Mouse (Mus musculus) heart, embryonic 10.5 days (tissue): ENCODE data around the gene Ptprh. TPM values are rescaled to one million over a fixed set of nuclear protein-coding genes. Genes with fewer than 3 reads are reported as not detected.
"Not testable (repeated sequence)": the region's sequence is repeated elsewhere in the genome, so short reads cannot be mapped to it uniquely, and the experiment has no call there.

Source experiments
- DNase-seq: peaks from one replicate; pipeline ENCODE4 v3.0.0-alpha.2; 2017; ENCODE audit warnings: low spot score
- H3K27ac ChIP-seq: fragments of 300-500 bp; sonication (generic); 2 replicates; pipeline ENCODE4 v1.5.1; 2016; ENCODE audit warnings: mild to moderate bottlenecking
- H3K27me3 ChIP-seq: fragments of 300-500 bp; sonication (generic); 2 replicates; pipeline ENCODE4 v1.6.1; 2016; ENCODE audit warnings: mild to moderate bottlenecking; ENCODE audit not compliant: poor library complexity, insufficient read depth, severe bottlenecking
- H3K36me3 ChIP-seq: fragments of 300-500 bp; sonication (generic); 2 replicates; pipeline ENCODE4 v1.6.1; 2016; ENCODE audit warnings: mild to moderate bottlenecking, moderate library complexity
- H3K4me1 ChIP-seq: fragments of 300-500 bp; sonication (generic); 2 replicates; pipeline ENCODE4 v1.6.1; 2016; ENCODE audit warnings: mild to moderate bottlenecking
- H3K4me3 ChIP-seq: fragments of 300-500 bp; sonication (generic); 2 replicates; pipeline ENCODE4 v1.5.1; 2016; ENCODE audit warnings: mild to moderate bottlenecking, moderate library complexity
- H3K9me3 ChIP-seq: fragments of 300-500 bp; sonication (generic); 2 replicates; pipeline ENCODE4 v1.6.1; 2016; ENCODE audit warnings: mild to moderate bottlenecking, moderate library complexity
- WGBS: fragments of 180-500 bp; shearing (Covaris S2); methylation state at CpG from one replicate; pipeline ENCODE4 v1.1.7; 2016; 5-methylcytosine and 5-hydroxymethylcytosine counted together
- polyA plus RNA-seq: library from polyadenylated mRNA; unstranded; fragments of >200 nt; fragmentation: Nextera tagmentation; extraction: Ambion mirVana; gene quantifications from 2 replicates; pipeline ENCODE4 v1.2.1, GENCODE M21; 2016

Gene Ptprh
- polyA plus RNA-seq, 1 experiment from 2014 or later = not detected

GRCm38 (mm10) chr7:4625928-4626327 lies 22.1 kb upstream of the Ptprh start:
- H3K27ac ChIP-seq = no peak overlapping the region
- 0 out of 2 replicates have a peak, but pooled peaks cover 3% of the 10 kb centered on the region for H3K4me1 ChIP-seq
- 88% methylated on average over 2 of the region's 2 CpGs for WGBS
- no peaks in the 10 kb centered on the region for H3K9me3 ChIP-seq
- no peak overlapping the region for H3K4me3 ChIP-seq
- no peaks in the 10 kb centered on the region for H3K27me3 ChIP-seq
- no peak for DNase-seq
- H3K36me3 ChIP-seq = peaks cover 29% of the 10 kb centered on the region

GRCm38 (mm10) chr7:4624343-4624742 lies 20.5 kb upstream of the Ptprh start:
- no peaks in the 10 kb centered on the region for H3K27me3 ChIP-seq
- H3K4me1 ChIP-seq = no peaks in the 10 kb centered on the region
- no peak overlapping the region for H3K4me3 ChIP-seq
- WGBS = 29% methylated on average over 1 of the region's 1 CpGs
- no peak overlapping the region for H3K27ac ChIP-seq
- H3K36me3 ChIP-seq = peaks cover 15% of the 10 kb centered on the region
- H3K9me3 ChIP-seq = no peaks in the 10 kb centered on the region
- no peak for DNase-seq

- DNase-seq = no peak
- peaks cover 9% of the 10 kb centered on the region for H3K36me3 ChIP-seq
- no peak overlapping the region for H3K27ac ChIP-seq
- H3K9me3 ChIP-seq = no peaks in the 10 kb centered on the region
- no peak overlapping the region for H3K4me3 ChIP-seq
- 34% methylated on average over 4 of the region's 4 CpGs for WGBS
- no peaks in the 10 kb centered on the region for H3K27me3 ChIP-seq
- no peaks in the 10 kb centered on the region for H3K4me1 ChIP-seq
These were observed 19.8 kb upstream of the Ptprh start for GRCm38 (mm10) chr7:4623544-4624189.

GRCm38 (mm10) chr7:4619979-4620378 lies 16.1 kb upstream of the Ptprh start:
- Histone ChIP-seq H3K27me3 (no peaks in the 10 kb centered on the region), H3K4me1 (no peaks in the 10 kb centered on the region), H3K4me3 (no peak overlapping the region), H3K9me3 (no peaks in the 10 kb centered on the region), H3K27ac (no peak overlapping the region), H3K36me3 (no peaks in the 10 kb centered on the region)
- no peak for DNase-seq
- WGBS = 35% methylated on average over 1 of the region's 1 CpGs

- no peaks in the 10 kb centered on the region for H3K9me3 ChIP-seq
- no peak overlapping the region for H3K4me3 ChIP-seq
- no peak overlapping the region for H3K27ac ChIP-seq
- no peaks in the 10 kb centered on the region for H3K4me1 ChIP-seq
- WGBS = 66% methylated on average over 14 of the region's 14 CpGs
- H3K27me3 ChIP-seq = no peaks in the 10 kb centered on the region
- no peak for DNase-seq
- no peaks in the 10 kb centered on the region for H3K36me3 ChIP-seq
These were observed 10.0 kb upstream of the Ptprh start for GRCm38 (mm10) chr7:4613740-4614403.

GRCm38 (mm10) chr7:4612956-4613355 lies 9.1 kb upstream of the Ptprh start:
- no peak overlapping the region for H3K4me3 ChIP-seq
- H3K27me3 ChIP-seq = no peaks in the 10 kb centered on the region
- H3K9me3 ChIP-seq = no peaks in the 10 kb centered on the region
- DNase-seq = peak; percentile 47
- H3K36me3 ChIP-seq = no peaks in the 10 kb centered on the region
- WGBS = 71% methylated on average over 1 of the region's 1 CpGs
- H3K27ac ChIP-seq = no peak overlapping the region
- no peaks in the 10 kb centered on the region for H3K4me1 ChIP-seq

GRCm38 (mm10) chr7:4612386-4612785 lies 8.5 kb upstream of the Ptprh start:
- peak; percentile 68 for DNase-seq
- Histone ChIP-seq H3K4me3 (no peak overlapping the region), H3K36me3 (no peaks in the 10 kb centered on the region), H3K27ac (no peak overlapping the region), H3K9me3 (no peaks in the 10 kb centered on the region), H3K27me3 (no peaks in the 10 kb centered on the region), H3K4me1 (no peaks in the 10 kb centered on the region)
- 57% methylated on average over 8 of the region's 8 CpGs for WGBS

- no peak overlapping the region for H3K27ac ChIP-seq
- no peaks in the 10 kb centered on the region for H3K4me1 ChIP-seq
- no peak for DNase-seq
- H3K27me3 ChIP-seq = no peaks in the 10 kb centered on the region
- H3K4me3 ChIP-seq = no peak overlapping the region
- 65% methylated on average over 12 of the region's 12 CpGs for WGBS
- no peaks in the 10 kb centered on the region for H3K36me3 ChIP-seq
- H3K9me3 ChIP-seq = no peaks in the 10 kb centered on the region
These were observed 8.1 kb upstream of the Ptprh start for GRCm38 (mm10) chr7:4611921-4612341.

- Histone ChIP-seq H3K9me3 (no peaks in the 10 kb centered on the region), H3K4me3 (no peak overlapping the region), H3K27me3 (no peaks in the 10 kb centered on the region), H3K4me1 (no peaks in the 10 kb centered on the region), H3K36me3 (no peaks in the 10 kb centered on the region), H3K27ac (no peak overlapping the region)
- 73% methylated on average over 12 of the region's 12 CpGs for WGBS
- peak; percentile 48 for DNase-seq
These were observed 7.7 kb upstream of the Ptprh start for GRCm38 (mm10) chr7:4611511-4611910.

- peak; percentile 56 for DNase-seq
- H3K36me3 ChIP-seq = no peaks in the 10 kb centered on the region
- no peaks in the 10 kb centered on the region for H3K27me3 ChIP-seq
- no peak overlapping the region for H3K4me3 ChIP-seq
- H3K27ac ChIP-seq = no peak overlapping the region
- WGBS = 65% methylated on average over 5 of the region's 5 CpGs
- H3K4me1 ChIP-seq = no peaks in the 10 kb centered on the region
- no peaks in the 10 kb centered on the region for H3K9me3 ChIP-seq
These were observed 4.2 kb upstream of the Ptprh start for GRCm38 (mm10) chr7:4608002-4608401.

- Histone ChIP-seq H3K36me3 (no peaks in the 10 kb centered on the region), H3K9me3 (no peaks in the 10 kb centered on the region), H3K27ac (no peak overlapping the region), H3K27me3 (no peaks in the 10 kb centered on the region), H3K4me3 (no peak overlapping the region), H3K4me1 (peaks cover 4% of the 10 kb centered on the region; the same call in 1 of the 2 replicates)
- whole genome bisulfite sequencing = 83% methylated on average over 6 of the region's 6 CpGs
- no peak for DNase-seq
These were observed 872 bp downstream of the Ptprh start for GRCm38 (mm10) chr7:4602969-4603368.

GRCm38 (mm10) chr7:4597046-4597445 lies 6.8 kb downstream of the Ptprh start:
- not testable (repeated sequence) for DNase-seq, H3K27ac ChIP-seq, H3K36me3 ChIP-seq, H3K27me3 ChIP-seq, H3K4me3 ChIP-seq, H3K4me1 ChIP-seq, H3K9me3 ChIP-seq
- WGBS = 67% methylated on average over 4 of the region's 4 CpGs

GRCm38 (mm10) chr7:4581481-4581880 lies 22.4 kb downstream of the Ptprh start:
- not testable (repeated sequence) for H3K27me3 ChIP-seq, H3K36me3 ChIP-seq, H3K27ac ChIP-seq, DNase-seq, H3K4me3 ChIP-seq, H3K4me1 ChIP-seq, H3K9me3 ChIP-seq
- WGBS = 73% methylated on average over 3 of the region's 3 CpGs
